Mouse (Mus musculus): ENCODE data around the gene Igfn1.

DNA sequence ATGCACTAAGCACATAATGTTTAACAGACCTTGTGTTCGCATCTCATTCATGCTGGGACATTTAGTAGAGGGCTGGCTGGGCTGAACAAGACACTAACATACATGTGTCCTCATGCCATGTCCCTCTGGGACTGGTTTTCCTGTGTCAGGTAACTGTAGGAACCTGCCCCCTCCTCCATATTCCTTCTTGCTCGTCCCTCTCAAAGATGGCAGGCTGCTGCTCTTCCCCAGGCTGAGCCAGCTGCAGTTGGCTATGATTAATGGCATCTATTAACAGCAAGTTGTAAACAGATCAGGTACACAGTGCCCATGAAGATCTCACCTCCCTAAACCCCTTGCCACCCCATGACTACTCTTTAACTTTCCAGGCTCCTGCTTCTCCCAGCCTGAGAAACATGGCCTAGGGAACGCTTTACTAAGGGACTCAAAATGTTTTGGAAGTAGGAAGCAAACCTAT, at the start of gene Igfn1:
- TF ChIP-seq POLR2A (IDR thresholded peaks at IDR 0.05; ENCODE audit: borderline replicate concordance, low read depth, low read length) = no peak
- TF ChIP-seq CTCF (IDR thresholded peaks at IDR 0.05; ENCODE audit: low read depth, low read length) = no peak
